Mouse (Mus musculus) embryonic fibroblast, embryonic 13.5 days (primary cell): ENCODE measurements around the gene Glrx5. TPM values are rescaled to one million over a fixed set of nuclear protein-coding genes. Genes with fewer than 3 reads are reported as not detected.

Experiments used
- H3K27ac ChIP-seq: 2 replicates; pipeline ENCODE4 v1.5.1; 2012; ENCODE audit warnings: low read length, control low read depth, inconsistent platforms; ENCODE audit not compliant: insufficient read depth
- H3K4me1 ChIP-seq: 2 replicates; pipeline ENCODE4 v1.6.1; 2011; ENCODE audit warnings: low read length; ENCODE audit not compliant: control insufficient read depth, insufficient read depth
- H3K4me3 ChIP-seq: 2 replicates; pipeline ENCODE4 v1.5.1; 2011; ENCODE audit warnings: mild to moderate bottlenecking, control low read depth, low read length; ENCODE audit not compliant: insufficient read depth
- CTCF ChIP-seq: IDR thresholded peaks from 2 replicates; pipeline ENCODE4 v1.5.1; 2011; ENCODE audit warnings: mild to moderate bottlenecking, control low read depth, low read length, moderate library complexity, borderline replicate concordance; ENCODE audit not compliant: insufficient read depth
- POLR2A ChIP-seq: IDR thresholded peaks from 2 replicates; pipeline ENCODE4 v1.6.1; 2011; ENCODE audit warnings: low read depth, mild to moderate bottlenecking, control low read depth, low read length, moderate library complexity
- polyA plus RNA-seq: library from polyadenylated mRNA; stranded (reverse); fragments of >200 nt; gene quantifications from 2 replicates; pipeline ENCODE4 v1.2.4, GENCODE M21; 2011; ENCODE audit warnings: low read depth; ENCODE audit not compliant: missing spikeins, insufficient read length

Gene Glrx5
- polyA plus RNA-seq, 1 experiment = 37.6 TPM

DNA sequence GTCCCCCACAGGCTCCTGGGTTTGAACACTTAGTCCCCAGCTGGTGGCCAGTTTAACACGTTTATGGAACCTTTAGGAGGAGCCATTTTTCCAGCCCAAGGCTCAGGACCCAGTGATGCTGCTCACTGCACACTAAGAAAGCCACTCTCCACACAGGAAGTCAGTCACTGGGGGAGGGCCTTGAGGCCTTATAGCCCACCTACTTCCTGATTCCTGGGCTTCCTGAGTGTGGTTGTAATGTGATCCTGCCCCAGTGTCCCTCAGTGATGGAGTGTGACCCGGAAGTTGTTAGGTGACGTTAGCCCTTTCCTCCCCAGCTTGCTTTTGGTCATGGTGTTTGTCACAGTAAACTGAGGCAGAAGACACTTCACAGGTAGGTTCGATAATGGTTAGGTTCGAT is 10.6 kb downstream of the Glrx5 start:
- Histone ChIP-seq H3K4me3 (no peak overlapping the region), H3K4me1 (0 out of 2 replicates have a peak, but pooled peaks cover 3% of the 10 kb centered on the region), H3K27ac (no peak overlapping the region)
- no peak for TF ChIP-seq CTCF
- no peak for TF ChIP-seq POLR2A

DNA sequence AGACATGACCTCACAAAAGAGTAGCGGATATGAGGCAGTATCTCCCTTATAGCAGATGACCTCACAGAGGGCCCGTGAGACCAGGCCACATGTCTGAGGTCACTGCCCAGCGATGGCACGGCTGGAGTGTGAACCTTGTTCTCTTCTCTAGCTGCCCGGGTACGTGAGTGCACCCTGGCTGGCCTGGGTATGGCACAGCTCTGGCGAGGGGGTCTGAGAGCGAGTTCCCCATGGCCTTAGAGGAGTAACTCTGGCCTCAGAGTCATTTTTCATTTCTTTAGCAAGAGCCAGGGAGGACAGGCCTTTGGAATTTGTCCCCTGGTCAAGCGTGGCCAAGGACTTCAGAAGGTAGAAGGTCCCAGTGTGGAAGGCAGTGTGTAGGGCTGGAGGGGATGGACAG is 12.3 kb downstream of the Glrx5 start:
- H3K27ac ChIP-seq = no peak overlapping the region
- no peak for TF ChIP-seq POLR2A
- no peak for TF ChIP-seq CTCF
- H3K4me3 ChIP-seq = no peak overlapping the region
- 0 out of 2 replicates have a peak, but pooled peaks cover 2% of the 10 kb centered on the region for H3K4me1 ChIP-seq

DNA sequence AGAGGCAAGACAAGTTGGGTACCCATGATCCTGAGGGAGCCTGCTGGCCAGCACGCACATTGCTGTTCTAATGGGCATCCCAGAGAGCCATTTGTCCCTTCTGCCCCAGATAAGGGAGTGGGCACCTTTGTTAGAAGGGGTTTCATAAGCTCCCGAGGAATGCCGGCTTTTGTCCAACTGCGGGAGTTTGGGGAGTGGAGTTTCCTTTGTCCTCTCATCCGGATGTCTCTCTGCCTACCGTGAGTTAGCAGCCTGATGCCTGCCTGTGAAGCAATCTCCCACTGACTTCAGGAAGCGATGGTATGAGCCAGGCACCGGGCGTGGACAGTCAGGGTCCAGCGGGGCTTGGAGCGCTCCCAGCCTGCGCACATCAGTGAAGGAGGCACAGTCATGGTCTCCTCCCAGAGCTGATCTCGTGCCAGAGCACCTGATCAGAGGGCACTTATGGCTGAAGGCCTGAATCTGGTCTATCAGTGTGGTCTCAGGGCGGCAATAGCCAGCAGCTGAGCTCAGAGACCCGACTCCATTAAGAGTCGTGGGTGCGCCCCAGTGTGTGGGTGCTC is 15.9 kb downstream of the Glrx5 start:
- no peak for TF ChIP-seq CTCF
- TF ChIP-seq POLR2A = no peak
- no peaks in the 10 kb centered on the region for H3K4me1 ChIP-seq

DNA sequence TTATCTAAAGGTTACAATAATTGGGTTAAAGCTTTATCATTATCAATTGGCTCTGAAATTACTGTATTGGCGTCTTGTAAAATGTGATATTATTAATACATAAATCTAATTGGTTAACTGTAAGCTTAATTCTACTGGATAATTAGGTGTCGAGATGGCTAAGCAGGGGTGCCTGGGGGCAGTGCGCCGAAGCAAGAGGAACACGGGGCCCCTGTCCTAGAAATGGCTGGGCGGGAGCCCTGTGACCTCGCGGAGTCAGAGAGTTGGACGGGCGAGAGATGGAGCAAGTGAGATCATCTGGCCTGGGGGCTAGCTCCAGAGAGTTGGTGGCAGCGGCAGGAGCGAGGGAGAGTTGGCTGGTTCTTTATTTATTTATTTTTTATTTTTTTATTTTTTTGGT is 17.3 kb downstream of the Glrx5 start:
- Histone ChIP-seq H3K4me1 (no peaks in the 10 kb centered on the region), H3K4me3 (no peak overlapping the region), H3K27ac (no peak overlapping the region)
- TF ChIP-seq POLR2A = no peak
- no peak for TF ChIP-seq CTCF

More for the DNA sequence above, 15.9 kb downstream of the Glrx5 start:
- no peak overlapping the region for H3K27ac ChIP-seq
- no peak overlapping the region for H3K4me3 ChIP-seq

DNA sequence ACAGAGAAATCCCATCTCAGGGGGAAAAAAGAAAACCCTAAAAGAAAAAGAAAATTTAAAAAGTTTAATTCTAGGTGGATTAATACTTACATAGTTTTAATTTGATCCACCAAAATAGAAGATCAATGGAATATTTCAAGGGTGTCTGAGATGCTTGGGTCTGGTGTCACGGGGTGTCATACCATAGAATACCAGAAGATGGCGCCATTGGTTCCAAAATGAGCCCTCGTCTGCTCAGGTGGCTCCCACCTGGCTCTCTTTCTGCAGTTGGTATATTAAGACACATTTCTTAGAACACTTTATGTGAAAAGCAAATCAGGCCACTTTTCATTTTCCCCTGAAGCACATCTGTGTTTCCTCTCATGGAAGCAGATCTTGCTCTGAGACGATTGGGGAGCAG is 18.4 kb downstream of the Glrx5 start:
- TF ChIP-seq CTCF (peak; percentile 36; the same call in 1 of the 2 replicates), POLR2A (no peak)
- Histone ChIP-seq H3K4me1 (no peaks in the 10 kb centered on the region), H3K27ac (no peak overlapping the region), H3K4me3 (no peak overlapping the region)

DNA sequence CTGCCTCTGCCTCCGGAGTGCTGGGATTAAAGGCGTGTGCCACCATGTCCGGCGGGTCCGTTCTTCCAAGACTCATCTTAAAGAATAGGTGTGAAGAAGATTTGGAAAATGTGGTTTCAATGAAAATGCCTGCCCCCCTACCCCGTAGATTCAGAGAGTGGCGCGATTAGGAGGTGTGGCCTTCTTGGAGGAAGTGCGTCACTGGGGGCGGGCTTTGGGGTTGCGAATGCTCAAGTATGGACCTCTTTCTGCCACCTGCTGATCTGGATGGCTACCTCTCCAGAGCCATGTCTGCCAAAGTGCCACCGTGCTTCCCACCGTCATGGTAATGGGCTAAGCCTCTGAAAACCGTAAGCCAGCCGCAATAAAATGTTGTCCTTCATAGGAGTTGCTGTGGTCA is 21.6 kb downstream of the Glrx5 start:
- H3K27ac ChIP-seq = no peak overlapping the region
- TF ChIP-seq POLR2A (no peak), CTCF (no peak)
- H3K4me1 ChIP-seq = no peaks in the 10 kb centered on the region
- H3K4me3 ChIP-seq = no peak overlapping the region

DNA sequence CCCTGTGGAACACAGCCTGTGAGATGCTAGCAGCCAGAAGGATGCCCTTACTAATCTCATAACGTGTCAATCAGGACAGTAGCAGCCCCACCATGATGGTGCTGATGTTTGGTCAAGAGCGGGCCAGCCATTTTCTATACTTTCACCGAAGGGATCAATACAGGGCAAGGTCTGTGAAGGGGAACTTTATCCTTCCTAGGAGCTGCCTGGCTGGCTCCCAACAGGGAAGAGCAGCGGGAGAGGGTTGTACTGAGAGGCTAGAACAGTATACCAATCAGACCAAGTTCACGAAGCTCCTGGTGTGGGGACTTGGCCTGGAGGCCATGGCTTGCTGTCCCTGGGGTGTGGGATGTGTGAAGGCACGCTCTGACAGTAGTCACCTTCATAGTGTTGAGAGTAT is 22.8 kb downstream of the Glrx5 start:
- H3K27ac ChIP-seq = no peak overlapping the region
- H3K4me3 ChIP-seq = no peak overlapping the region
- TF ChIP-seq CTCF (no peak), POLR2A (no peak)

DNA sequence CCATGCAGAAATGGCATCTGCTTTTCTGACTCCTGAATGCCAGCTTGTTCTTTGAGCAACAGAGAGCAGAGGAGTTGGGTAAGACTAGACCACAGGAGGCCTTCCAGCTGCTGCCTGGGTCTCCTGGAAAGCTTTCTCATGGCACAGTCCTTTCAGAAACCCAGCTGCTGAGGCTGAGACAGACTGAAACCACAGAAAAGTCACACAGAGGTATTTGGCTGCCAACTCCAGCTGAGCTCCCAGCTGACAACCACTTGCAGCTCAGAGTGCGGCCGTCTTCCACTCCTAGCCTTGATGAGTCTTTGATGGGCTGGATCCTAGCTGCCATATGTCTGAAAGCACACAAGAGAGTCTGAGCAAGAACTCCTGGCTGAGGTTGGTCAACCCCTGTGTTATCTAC is 27.5 kb downstream of the Glrx5 start:
- Histone ChIP-seq H3K4me3 (no peak overlapping the region), H3K4me1 (no peaks in the 10 kb centered on the region), H3K27ac (no peak overlapping the region)
- TF ChIP-seq POLR2A (no peak), CTCF (no peak)

More for the DNA sequence above, 22.8 kb downstream of the Glrx5 start:
- no peaks in the 10 kb centered on the region for H3K4me1 ChIP-seq

DNA sequence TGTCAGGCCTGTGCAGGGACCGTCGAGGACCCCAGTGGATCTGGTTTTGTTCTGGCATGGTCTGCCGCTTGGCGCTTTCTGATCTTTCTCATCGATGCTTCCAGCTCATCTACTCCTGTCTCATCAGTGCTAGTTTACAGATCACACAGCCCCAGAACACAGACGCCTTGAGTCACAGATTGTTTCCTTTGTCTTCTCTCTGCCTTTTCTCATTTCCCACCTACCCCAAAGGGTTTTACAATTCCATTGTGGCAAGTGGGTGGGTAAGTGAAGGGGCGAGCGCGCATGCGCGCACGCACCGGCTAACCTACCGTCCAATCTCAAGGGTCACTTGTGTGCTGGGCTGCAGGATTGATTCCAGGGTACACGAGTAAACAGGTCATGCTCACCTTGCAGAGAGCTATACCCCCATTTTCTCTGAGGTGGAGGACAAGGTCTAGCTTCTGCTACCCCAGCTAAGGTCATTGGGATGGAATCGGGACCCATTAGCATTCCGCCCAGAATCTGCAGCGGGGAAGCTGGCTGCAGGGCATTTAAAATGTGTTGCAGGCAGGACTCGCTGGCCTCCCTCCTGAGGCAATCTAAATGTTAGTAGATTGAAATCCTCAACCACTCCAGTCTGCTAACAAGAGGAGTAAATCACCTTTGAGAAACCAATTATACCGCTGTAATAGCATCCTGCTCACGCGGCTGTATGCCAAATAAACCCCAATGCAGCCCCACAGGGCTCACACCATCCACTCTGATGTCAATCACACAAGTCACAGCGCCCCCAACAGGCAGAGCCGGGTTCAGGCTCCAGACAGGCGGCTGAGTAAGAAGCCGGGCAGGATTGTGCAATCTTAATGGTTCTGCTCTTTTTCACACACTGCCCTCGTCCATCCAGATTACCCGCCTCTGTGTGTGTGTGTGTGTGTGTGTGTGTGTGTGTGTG is 31.0 kb downstream of the Glrx5 start:
- no peaks in the 10 kb centered on the region for H3K4me1 ChIP-seq
- no peak overlapping the region for H3K4me3 ChIP-seq
- H3K27ac ChIP-seq = no peak overlapping the region
- TF ChIP-seq CTCF (no peak), POLR2A (no peak)

DNA sequence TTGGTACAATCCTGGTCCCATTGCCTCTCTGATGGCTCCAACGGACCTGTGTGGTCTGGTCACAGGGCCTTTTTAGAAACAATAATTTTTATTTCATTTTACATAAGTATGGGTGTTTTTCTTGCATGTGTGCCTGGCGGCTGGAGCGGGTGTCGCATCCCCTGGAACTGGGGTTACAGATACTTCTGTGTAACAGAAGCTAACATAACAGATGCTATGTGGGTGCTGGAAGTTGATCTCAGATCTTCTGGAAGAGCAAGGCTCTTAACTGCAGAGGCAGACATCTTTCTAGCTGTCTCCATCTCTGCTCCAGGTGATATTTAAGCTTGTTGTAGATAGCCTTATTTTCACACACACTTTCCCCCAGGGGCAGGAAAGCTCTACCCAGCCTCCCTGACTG is 31.7 kb downstream of the Glrx5 start:
- Histone ChIP-seq H3K4me3 (no peak overlapping the region), H3K27ac (no peak overlapping the region)
- TF ChIP-seq CTCF (no peak), POLR2A (no peak)

More for the DNA sequence above, 31.7 kb downstream of the Glrx5 start:
- H3K4me1 ChIP-seq = no peaks in the 10 kb centered on the region
